Mouse (Mus musculus) liver, postnatal 0 days (tissue): ENCODE measurements at regions not wholly inside any gene's neighbourhood (a gene's known extent, or its start where the extent isn't known, plus 50 kb on each side); places are given as distances from the start of the nearest gene placed in this dataset.

Source experiments
- ATAC-seq: fragments of 200-750 bp; cut with Nextera tagmentation; 2 replicates; pipeline ENCODE4 v1.8.0; 2017; ENCODE audit warnings: mild to moderate bottlenecking, moderate library complexity
- DNase-seq: peaks from one replicate; pipeline ENCODE4 v3.0.0-alpha.2; 2016
- H3K27ac ChIP-seq: fragments of 300-500 bp; sonication (generic); 2 replicates; pipeline ENCODE4 v1.5.1; 2014; ENCODE audit warnings: antibody characterized with exemption, moderate library complexity, mild to moderate bottlenecking, low read depth
- H3K27me3 ChIP-seq: fragments of 300-500 bp; sonication (generic); 2 replicates; pipeline ENCODE4 v1.6.1; 2014; ENCODE audit warnings: low read length, control low read depth, mixed read lengths; ENCODE audit not compliant: insufficient read depth
- H3K36me3 ChIP-seq: fragments of 300-500 bp; sonication (generic); replicated peaks from 2 replicates; pipeline ENCODE4 v1.6.1; 2014; ENCODE audit warnings: mild to moderate bottlenecking, control low read depth, low read length, moderate library complexity, mixed read lengths; ENCODE audit not compliant: insufficient read depth
- H3K4me1 ChIP-seq: fragments of 300-500 bp; sonication (generic); 2 replicates; pipeline ENCODE4 v1.6.1; 2014; ENCODE audit warnings: antibody characterized with exemption, mild to moderate bottlenecking, control low read depth; ENCODE audit not compliant: insufficient read depth
- H3K4me2 ChIP-seq: fragments of 300-500 bp; sonication (generic); 2 replicates; pipeline ENCODE4 v1.6.1; 2014; ENCODE audit warnings: low read depth, mild to moderate bottlenecking, low read length, moderate library complexity, mixed read lengths
- H3K4me3 ChIP-seq: fragments of 300-500 bp; sonication (generic); 2 replicates; pipeline ENCODE4 v1.5.1; 2014; ENCODE audit warnings: low read depth, low read length
- H3K9ac ChIP-seq: fragments of 300-500 bp; sonication (generic); replicated peaks from 2 replicates; pipeline ENCODE4 v1.6.1; 2014; ENCODE audit warnings: mild to moderate bottlenecking, moderate library complexity
- H3K9me3 ChIP-seq: fragments of 300-500 bp; sonication (generic); 2 replicates; pipeline ENCODE4 v1.6.1; 2016; ENCODE audit warnings: mild to moderate bottlenecking, control low read depth, low read length, mixed read lengths
- CTCF ChIP-seq: sonication (generic); IDR thresholded peaks from 2 replicates; pipeline ENCODE4 v1.5.1; 2016; ENCODE audit warnings: antibody characterized with exemption, low read depth
- EP300 ChIP-seq: IDR thresholded peaks from 2 replicates; pipeline ENCODE4 v1.6.1; 2016; ENCODE audit warnings: antibody characterized with exemption, low read depth, mild to moderate bottlenecking
- WGBS: fragments of 180-500 bp; shearing (Covaris S2); extraction: QIAGEN DNeasy Blood & Tissue Kit; methylation state at CpG from one replicate; pipeline ENCODE4 v1.1.7; 2014; ENCODE audit not compliant: insufficient replicate concordance; 5-methylcytosine and 5-hydroxymethylcytosine counted together

GRCm38 (mm10) chr3:43461541-43462109, 1719.2 kb downstream of the D3Ertd751e start:
- no peaks in the 10 kb centered on the region for H3K27me3 ChIP-seq
- WGBS, result 70% methylated on average over 3 of the region's 3 CpGs
- no peaks in the 10 kb centered on the region for H3K9me3 ChIP-seq
- TF ChIP-seq EP300 (no peak), CTCF (no peak)
- no peak overlapping the region for H3K9ac ChIP-seq
- ATAC-seq (no peak), DNase-seq (no peak)
- H3K36me3 ChIP-seq, result no peaks in the 10 kb centered on the region
- H3K4me2 ChIP-seq, result no peak overlapping the region
- H3K4me1 ChIP-seq, result no peaks in the 10 kb centered on the region
- no peak overlapping the region for H3K27ac ChIP-seq
- H3K4me3 ChIP-seq, result no peak overlapping the region
